Mouse (Mus musculus): ENCODE data around the gene Chaf1b.

The Chaf1b gene

DNA sequence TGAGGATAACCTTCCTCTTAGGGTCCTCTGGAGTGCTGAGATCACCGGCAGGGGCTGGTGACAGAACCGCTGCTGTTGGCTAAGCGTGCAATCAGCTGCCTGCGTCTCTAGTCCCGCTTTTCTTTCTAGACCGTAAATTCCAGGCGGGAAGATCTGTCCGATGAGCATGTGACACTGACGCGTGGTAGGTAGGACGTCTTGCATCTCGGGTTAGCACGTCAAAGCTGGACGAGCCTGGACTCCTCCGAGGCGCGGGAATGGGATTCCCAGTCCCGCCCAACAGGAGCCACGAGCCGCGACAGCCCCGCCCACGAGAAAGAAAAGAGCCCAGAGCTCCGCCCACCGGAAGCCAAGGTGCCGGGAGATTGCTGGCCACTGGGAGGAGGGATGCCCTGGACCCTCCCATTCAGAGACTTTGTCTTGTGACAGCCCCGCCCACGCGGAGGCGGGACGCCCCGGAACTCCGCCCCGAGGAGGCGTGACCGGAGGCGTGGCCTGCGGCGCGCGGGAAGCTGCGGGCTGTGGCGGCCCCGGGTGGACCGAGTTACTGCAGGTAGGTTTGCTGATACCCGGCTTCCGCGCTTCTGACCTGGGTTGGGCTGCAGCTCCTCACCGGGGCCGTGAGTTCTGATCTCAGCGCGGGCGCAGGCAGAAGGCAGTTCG, at the start of gene Chaf1b:
TSS of gene Chaf1b (plus strand) at position 479 of the 663 bp plus-strand sequence.
- peak; percentile 97 to 98 for DNase-seq

DNA sequence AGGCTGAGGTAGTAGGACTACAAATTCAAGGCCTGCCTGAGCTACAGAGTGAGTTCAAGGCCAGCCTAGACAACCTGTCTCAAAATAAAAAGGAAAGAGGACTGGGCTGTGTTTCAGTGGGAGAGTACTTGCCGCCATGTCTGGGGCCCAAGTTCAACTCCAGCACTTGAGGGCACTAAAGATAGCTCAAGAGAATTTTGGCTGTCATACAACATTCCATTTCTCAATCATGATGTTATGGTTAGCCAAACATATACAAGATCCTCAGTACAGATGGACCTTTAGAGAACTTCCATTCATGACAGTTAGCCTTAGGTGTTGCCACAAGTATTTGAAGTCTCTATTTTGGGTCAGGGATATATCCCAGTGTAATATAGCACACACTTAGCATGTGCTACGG, 49.6 kb upstream of the Chaf1b start:
- DNase-seq = no peak

DNA sequence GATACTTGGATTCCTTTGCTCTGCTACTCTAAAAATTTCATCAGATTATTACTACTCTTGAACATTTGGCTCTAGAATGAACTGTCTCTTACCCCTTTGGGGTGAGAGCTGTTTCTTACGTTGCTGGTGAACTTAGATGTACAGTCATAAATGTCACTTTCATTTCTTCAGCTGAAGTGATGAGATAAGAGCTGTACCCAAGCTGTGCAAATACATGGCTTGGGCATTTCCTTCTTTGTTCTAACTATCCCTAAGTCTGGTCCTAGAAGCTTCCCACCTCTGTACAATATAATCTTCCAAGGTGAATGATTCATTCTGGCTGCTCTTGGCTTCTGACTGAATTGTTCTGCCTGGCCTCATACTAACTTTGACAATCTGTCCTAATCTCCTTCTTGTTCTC, 44.7 kb upstream of the Chaf1b start:
- no peak for DNase-seq

DNA sequence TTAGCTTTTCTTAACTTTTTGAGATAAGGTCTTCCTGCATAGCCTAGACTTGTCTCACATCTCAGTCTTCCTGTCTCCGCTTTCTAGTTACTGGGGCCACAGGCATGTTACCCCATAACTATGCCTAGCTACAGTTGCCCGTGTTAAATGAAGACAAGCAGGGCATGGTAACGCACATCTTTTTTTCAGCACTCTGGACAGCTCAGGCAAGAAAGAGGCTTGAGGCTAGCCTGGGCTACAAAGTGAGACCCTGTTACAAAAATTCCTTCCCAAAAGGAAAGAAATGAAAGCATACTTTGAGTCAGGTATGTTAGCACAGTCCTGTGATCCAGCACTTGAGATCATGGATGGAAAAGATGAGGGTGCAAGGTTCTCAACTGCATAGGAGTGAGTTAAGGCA, 33.2 kb upstream of the Chaf1b start:
- no peak for DNase-seq

DNA sequence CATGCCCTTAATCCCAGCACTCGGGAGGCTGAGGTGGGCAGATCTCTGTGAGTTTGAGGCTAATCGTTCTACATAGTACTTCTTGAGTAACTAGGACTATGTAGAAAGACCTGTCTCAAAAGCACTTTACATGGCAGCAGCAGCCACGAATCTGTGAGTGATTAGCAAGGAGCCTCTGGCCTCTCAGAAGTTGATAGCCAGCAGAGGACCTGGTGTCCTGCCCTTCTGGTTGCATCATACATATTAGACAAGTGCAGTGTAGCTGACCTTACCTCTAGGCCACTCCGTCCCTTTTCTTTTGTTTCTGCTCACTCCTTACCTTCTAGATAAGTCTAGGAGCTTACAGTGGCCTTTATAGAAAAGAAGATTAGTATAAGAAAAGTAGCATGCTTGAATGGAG, 23.7 kb upstream of the Chaf1b start:
- DNase-seq = no peak

DNA sequence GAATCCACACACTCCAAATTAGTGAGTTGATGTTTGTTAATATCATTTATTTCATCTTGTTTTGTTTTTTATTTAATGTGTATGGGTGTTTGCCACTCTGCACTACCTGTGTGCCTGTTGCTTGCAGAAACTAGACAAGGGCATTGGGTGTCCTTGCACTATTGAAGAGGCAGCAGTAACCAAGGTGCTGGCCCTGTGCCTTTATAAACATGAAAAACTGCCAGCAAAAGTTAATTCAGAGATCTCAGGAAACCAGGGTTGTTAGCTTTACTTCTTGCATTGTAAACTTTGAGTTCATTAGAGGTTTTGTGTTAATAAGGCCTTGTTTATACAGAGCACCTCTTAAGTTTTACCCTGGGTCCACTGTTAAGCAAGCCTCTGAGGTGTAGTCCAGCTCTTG, 23.0 kb upstream of the Chaf1b start:
- DNase-seq = peak; percentile 47 to 70

DNA sequence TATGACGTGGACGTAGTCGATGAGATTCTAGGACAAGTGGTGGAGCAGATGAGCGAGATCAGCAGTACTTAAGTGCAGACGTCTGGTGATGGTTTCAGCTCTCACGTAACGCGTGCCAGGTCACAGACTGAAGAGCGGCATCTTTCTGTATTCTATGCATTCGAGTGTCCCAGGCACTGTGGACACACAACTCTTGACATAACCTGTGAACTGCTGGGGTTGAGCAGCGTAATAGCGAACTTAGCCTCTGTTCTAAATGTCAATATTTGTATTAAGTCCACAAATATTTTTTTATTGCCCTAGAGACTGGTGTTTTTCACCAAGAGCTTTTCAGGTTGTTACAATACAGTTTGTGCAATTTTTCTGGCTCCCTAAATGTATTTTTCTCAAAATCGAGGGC, 8.9 kb upstream of the Chaf1b start:
- DNase-seq = no peak

DNA sequence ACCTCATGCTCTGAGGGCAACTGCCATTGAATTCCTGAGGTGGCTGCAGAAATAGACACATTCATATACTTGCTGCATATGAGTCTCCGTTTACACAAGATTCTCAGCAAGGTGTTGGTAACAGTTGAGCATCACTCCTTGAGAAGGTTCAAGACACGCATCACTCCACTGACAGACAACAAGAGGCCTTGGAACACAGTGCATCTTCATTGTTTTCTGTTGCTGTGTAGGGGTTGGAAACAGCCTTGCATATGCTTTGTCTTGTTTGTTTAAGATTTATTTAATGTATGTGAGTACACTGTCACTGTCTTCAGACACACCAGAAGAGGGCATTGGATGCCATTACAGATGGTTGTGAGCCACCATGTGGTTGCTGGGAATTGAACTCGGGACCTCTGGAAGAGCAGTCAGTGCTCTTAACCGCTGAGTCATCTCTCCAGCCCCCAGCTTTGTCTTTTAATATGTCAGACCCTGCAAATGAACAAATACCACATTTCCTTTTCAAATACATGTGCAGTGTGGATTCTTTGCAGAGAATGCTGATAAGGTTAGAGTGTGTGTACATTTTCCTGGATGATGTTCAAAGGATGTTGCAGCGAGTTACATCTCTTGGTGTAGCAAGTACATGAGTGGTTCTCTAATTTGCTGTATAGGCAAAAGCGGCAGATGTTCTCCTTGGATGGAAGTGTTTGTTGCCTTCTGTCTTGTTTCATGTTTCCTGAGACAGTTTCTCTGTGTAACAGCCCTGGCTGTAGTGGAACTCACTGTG, 5.9 kb upstream of the Chaf1b start:
- no peak for DNase-seq

DNA sequence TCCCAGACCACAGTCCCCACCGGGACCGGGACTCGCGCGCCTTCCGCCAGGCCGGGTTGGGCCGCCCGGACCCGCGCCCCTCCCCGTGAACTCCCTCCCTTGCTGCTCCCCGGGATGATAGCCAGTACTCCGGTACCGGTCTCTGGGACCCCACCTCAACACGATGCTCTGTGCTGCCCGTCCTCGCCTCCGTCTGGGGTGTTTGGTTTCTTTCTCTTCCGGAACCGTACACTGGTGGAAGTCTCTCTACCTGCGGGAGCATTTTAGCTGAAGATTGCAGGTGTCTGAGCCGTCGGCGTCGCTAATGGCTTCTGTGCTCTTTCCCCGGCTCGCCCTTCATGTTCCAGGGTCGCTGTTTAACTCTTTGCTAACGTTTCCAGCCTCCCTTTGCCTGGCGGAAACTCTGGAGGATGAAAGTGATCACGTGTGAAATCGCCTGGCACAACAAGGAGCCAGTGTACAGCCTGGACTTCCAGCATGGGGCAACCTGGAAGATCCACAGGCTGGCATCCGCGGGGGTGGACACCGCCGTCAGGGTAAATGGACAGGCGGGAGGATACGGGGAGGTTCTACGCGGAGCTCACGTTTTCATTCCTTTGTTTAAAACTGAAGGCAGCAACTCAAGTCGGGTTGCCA, 503 bp downstream of the Chaf1b start:
- peak in 1 of 2 experiments; percentile 20 for DNase-seq

DNA sequence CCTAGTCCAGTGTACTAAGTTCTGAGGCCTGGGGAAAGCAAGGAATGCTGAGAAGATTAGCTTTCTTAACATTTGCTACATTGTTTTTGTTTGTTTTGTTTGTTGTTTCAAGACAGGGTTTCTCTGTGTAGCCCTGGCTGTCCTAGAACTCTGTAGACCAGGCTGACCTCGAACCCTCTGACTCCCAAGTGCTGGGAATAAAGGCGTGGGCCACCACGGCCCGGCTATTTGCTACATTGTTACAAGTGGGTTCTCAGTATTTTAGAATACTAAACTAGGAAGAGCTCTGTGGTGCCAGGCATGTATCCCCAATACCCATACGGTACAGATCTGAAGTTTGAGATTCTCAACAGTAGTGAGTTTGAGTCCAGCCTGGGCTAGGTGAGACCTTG, 1.0 kb downstream of the Chaf1b start:
- DNase-seq = no peak

DNA sequence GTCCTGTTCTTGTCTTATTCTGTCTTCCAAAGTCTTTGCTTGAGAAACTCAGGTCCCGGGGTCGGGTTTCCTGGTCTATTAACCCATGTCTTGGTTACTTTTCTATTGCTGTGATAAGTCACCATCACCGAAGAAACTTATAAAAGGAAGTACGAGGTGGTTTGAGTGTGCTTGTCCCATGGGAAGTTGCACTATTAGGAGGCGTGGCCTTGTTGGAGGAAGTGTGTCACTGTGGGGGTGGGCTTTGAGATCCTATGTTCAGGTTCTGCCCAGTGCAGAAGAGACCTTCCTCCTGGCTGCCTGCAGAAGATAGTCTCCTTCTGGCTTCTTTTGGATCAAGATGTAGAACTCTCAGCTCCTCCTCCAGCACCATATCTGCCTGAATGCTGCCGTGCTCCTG, 4.8 kb downstream of the Chaf1b start:
- DNase-seq = no peak

DNA sequence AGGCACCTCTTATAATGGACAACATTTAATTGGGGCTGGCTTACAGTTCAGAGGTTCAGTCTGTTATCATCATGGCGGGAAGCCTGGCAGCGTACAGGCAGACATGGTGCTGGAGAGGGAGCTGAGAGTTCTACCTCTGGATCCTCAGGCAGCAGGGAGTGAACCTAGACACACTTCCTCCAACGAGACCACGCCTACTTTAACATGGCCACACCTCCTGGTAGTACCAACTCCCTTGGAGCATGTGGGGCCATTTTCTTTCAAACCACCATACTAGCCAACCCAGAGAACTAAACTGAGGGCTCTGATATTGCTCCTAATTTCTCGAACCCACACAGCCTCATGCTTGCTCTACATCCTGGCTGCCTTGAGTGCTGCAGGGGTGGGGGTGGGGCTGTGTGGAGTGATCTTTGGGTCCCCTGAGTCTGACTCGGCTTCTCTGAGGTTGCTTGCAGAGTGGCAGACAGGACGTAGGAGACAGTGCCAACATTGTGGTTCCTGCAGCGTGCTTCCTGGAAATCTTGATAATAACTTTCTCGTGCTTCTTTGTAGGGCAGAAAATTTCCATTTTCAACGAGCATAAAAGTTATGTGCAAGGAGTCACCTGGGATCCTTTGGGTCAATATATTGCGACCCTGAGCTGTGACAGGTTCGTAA, 7.4 kb downstream of the Chaf1b start:
- no peak for DNase-seq

DNA sequence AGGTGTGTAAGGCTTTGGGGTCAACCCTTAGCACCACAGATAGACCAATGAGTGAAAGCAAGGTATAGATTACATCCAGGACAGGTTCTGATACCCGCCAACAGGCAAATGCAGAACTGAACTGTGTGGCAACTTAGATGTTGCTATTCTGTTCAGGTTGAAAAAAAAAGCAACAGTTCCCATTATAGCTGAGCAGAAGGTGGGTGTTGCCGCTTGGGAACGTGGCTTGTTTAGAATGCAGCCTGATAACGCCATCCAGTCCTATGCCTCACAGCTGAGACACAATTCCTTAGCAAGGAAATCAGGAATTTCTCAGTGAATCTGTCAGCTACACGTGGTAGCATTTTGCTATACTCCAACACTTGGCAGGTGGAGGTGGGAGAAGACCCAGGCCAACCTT, 9.6 kb downstream of the Chaf1b start:
- DNase-seq = no peak

DNA sequence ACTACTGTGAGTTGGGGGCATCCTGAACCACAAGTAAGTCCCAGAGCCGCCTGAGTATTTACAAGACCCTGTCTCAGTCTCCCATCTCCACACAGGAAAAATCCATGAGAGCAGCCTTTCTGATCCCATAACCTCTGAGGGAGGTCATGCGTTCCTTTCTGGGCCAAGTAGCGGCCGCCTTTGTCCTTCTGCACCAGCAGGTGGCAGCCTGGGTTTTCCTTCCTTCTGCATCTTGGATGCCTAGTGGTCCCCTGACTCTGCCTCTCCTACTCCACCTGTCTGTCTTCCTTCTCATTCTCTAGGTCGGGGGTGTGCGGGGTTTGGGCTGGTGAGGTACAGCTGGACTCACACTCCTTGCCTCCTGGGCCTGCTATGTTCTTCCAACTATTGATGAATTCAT, 19.3 kb downstream of the Chaf1b start:
- DNase-seq = peak in 1 of 2 experiments; percentile 34

DNA sequence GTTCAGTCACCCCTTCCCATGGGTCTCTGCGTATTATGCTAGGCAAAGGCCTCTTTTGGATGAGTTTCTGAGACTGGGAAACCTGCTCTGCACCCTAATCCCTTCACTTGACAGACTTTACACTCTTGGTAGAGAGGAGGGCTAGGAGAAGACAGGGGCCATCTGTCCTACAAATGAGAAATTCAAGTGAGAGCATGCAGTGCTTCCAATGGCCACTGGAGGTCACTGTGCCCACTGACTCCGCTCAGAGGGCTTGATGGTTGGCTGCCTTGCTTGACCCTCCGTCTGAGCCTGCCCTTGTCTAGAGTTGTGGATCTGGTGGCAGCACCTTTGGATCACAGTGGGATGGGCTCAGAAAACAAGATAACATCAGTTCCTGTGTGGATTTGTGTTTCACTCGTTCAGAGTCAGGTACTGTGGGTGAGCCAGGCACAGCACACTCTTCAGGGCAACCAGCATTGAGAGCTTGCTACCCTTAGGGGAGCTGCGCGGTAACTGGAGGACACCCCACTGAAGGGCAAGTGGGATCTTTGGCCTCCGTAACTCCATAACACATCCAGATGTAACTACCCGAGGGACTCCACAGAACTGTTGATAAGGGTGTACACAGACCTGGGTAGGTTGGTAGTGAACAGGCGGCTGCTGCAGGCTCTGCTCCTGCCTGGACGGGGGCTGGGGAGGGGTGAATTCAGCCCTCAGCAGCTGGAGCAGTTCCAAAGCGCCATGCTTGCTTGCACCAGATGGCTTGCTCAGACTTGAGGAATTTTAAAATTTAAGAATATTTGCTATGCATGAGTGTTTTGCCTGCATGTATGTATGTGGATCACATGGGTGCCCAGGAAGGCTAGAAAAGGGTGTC, 22.7 kb downstream of the Chaf1b start:
- peak; percentile 68 to 79 for DNase-seq

DNA sequence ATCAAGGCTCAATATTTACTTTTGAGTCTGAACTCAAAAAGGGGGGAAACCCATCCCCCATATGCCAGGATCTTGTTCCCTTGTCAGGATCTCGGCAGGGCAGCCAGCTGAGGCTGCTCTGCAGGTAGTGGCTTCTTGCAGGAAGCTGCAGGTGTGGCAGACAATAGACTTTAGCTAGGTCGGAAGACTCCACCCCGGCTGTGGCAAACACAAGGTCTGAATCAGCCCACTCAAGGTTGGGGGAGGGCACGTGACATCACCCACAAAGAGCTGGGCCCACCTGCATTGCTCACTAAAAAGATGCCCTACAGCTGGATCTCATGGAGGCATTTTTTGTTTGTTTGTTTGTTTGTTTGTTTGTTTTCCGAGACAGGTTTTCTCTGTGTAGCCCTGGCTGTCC, 24.1 kb downstream of the Chaf1b start:
- DNase-seq = no peak

DNA sequence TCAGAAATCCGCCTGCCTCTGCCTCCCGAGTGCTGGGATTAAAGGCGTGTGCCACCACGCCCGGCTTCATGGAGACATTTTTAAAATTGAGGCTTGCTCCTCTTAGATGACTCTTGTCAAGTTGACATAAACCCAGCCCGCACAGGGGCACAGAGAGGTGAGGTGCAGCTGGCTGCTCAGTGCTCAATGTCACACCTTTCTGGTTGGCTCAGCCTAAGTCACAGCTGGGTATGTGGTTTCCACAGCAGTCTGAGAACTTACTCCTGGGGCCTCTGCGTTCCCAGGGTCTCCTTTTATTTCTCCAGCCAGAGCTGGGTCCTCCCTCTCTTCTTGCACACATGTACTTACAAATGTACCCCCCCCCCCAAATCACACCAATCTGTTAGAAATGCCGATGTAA, 24.5 kb downstream of the Chaf1b start:
- no peak for DNase-seq

DNA sequence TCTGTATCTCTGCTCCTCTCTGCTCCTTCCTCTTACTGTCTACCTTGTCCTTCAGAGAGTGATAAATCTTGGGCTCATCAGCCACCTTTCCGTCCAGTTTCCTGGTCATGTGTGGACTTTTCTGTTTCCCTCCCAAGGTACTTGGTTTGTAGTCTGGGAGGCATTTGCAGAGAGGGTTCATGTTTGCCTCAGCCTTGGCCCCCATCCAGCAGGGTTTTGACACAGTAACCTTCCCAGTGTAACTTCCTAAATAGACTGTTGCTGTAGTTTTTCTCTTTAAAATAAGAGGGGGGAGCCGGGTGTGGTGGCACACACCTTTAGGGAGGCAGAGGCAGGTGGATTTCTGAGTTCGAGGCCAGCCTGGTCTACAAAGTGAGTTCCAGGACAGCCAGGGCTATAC, 26.2 kb downstream of the Chaf1b start:
- DNase-seq = no peak

DNA sequence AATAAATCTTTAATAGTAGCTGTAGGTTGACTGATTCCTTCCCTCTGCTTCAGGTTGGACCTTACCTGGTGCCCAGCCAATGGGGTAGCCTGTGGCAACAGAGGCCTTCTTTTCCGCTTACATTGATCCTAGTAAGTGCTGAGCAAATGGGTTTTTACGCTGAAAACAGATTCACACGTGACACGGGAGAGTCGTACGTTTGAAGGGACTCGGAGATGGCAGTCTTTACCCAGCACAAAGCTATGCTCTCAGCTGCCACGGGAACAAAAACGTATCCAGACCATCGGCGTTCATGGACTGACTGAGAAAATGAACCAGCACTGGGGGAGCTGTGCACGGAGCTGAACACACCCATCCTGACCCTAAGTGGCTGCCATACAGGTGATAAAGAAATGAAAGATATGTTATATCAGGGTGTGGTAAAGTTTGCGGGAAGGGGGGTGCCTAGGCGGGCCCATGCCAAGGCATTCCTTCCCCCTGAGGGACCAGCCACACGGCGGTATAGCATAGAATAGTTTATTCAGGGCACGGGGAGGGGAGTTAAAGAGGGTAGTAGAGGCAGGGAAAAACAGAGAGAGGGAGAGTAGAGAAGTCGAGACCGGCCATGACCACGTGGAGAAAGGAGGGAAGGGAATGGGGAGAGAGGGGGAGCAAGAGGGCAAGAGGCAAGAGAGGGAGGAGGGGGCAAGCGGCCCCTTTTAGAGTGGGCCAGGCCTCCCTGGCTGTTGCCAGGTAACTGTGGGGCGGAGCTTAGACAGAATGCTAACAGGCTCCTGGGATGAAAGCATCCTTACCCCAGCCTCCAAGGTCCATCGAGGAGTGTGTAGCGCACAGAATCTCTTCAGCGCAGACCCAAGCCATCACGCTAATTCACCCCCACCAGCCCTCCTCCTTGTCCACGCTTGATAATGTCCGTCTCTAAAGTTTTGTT, 27.3 kb downstream of the Chaf1b start:
- DNase-seq = no peak

DNA sequence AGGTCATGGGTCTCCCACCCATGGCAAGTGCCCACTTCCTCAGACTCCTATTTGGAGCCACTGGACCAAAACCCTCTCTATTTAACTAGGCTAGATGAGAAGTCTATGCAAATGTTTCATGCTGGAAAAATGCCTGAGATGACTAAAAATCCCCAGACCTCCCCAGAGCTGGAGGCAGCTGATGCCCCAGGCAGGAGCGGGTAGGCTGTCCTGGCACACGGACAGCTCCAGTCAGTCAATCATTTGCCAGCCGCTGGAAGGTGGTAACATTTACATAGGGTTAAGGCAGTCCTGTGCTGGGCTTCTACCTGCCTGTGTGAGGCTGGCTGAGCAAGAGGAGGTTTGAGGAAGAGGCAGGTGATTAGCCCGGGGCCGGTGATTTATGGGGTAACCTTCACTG, 28.5 kb downstream of the Chaf1b start:
- DNase-seq = peak; percentile 82 to 89

DNA sequence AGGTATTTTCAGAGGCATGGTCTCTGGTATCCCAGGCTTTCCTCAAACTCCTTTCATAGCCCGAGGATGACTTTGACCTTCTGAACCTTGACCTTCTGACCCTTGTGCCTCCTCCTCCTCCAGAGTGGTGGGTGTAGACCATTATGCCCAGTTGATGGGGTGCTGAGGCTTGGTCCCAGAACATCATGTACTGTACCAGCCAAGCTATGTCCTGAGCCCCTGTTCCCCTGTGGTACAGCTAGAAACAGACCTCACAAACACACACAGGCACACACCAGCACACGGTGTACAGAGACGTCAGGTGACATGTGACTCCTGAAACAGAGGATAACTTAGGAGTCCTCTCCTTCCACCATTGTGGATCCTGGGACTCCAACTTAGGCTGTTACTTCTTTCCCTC, 29.1 kb downstream of the Chaf1b start:
- no peak for DNase-seq
